Mouse (Mus musculus) MEL (cell line): ENCODE measurements around the gene Tspyl2.

ENCODE experiments used
- CHD2 ChIP-seq: IDR thresholded peaks from 2 replicates; pipeline ENCODE4 v1.6.1; 2011; ENCODE audit warnings: low read length, improper control_type of control experiment
- CTCF ChIP-seq, 3 experiments: IDR thresholded peaks in 2 of 3; conservative IDR thresholded peaks in 1 of 3; 2 replicates each; pipeline ENCODE4 v1.5.1; 2011 to 2012; ENCODE audit warnings: low read length in 3 of 3, low read depth in 2 of 3, mild to moderate bottlenecking in 2 of 3, improper control_type of control experiment in 1 of 3, inconsistent platforms in 1 of 3, mixed read lengths in 1 of 3, moderate library complexity in 1 of 3; ENCODE audit not compliant: control insufficient read depth in 1 of 3, insufficient read depth in 1 of 3, poor library complexity in 1 of 3, severe bottlenecking in 1 of 3
- E2F4 ChIP-seq: IDR thresholded peaks from 2 replicates; pipeline ENCODE4 v1.6.1; 2011; ENCODE audit warnings: low read depth, low read length, improper control_type of control experiment, borderline replicate concordance
- EP300 ChIP-seq, 2 experiments: IDR thresholded peaks; 2 replicates each; pipeline ENCODE4 v1.6.1; 2011; ENCODE audit warnings: improper control_type of control experiment in 2 of 2, low read length in 2 of 2, low read depth in 1 of 2, mild to moderate bottlenecking in 1 of 2
- GABPA ChIP-seq: IDR thresholded peaks from 2 replicates; pipeline ENCODE4 v1.6.1; 2012; ENCODE audit warnings: low read depth, mild to moderate bottlenecking, inconsistent platforms, low read length, improper control_type of control experiment, moderate library complexity
- MAZ ChIP-seq: IDR thresholded peaks from 2 replicates; pipeline ENCODE4 v1.6.1; 2012; ENCODE audit warnings: low read depth, mild to moderate bottlenecking, inconsistent platforms, low read length, improper control_type of control experiment
- NELFE ChIP-seq: IDR thresholded peaks from 2 replicates; pipeline ENCODE4 v1.6.1; 2011; ENCODE audit warnings: low read depth, low read length, improper control_type of control experiment
- POLR2A ChIP-seq, 2 experiments: IDR thresholded peaks; 2 replicates each; pipeline ENCODE4 v1.6.1; 2011 to 2012; ENCODE audit warnings: low read length in 2 of 2, mild to moderate bottlenecking in 2 of 2, control low read depth in 1 of 2, improper control_type of control experiment in 1 of 2, low read depth in 1 of 2, moderate library complexity in 1 of 2; ENCODE audit not compliant: control insufficient read depth in 1 of 2, insufficient read depth in 1 of 2, poor library complexity in 1 of 2
- POLR2AphosphoS2 ChIP-seq: IDR thresholded peaks from 2 replicates; pipeline ENCODE4 v1.6.1; 2011; ENCODE audit warnings: low read length, improper control_type of control experiment

GRCm38 (mm10) chrX:152336546-152337332 is 5.5 kb downstream of the Tspyl2 start:
- peak in 1 of 2 experiments; percentile 27; a peak in 1 of 4 replicates for TF ChIP-seq EP300 (IDR thresholded peaks at IDR 0.05; ENCODE audit: low read depth in 1 of 2, low read length in 2 of 2)
- peak; percentile 60; the same call in 1 of the 2 replicates for TF ChIP-seq MAZ
- TF ChIP-seq E2F4 = no peak
- TF ChIP-seq CHD2 = peak; percentile 90
- peak; percentile 18 to 66; a peak in 2 of 4 replicates for TF ChIP-seq POLR2A (IDR thresholded peaks at IDR 0.05; ENCODE audit: control insufficient read depth in 1 of 2, insufficient read depth in 1 of 2, low read depth in 1 of 2, low read length in 2 of 2, poor library complexity in 1 of 2)
- TF ChIP-seq NELFE = no peak
- TF ChIP-seq CTCF (IDR thresholded peaks at IDR 0.05 in 2 of 3, conservative IDR thresholded peaks at IDR 0.05 in 1 of 3; ENCODE audit: control insufficient read depth in 1 of 3, insufficient read depth in 1 of 3, low read depth in 2 of 3, low read length in 3 of 3, poor library complexity in 1 of 3, severe bottlenecking in 1 of 3) = no peak
- peak; percentile 79; the same call in 1 of the 2 replicates for TF ChIP-seq POLR2AphosphoS2
- TF ChIP-seq GABPA = no peak
